Mouse (Mus musculus) ovary, adult 10 weeks (tissue): ENCODE results near the gene Rab6b. TPM values are rescaled to one million over a fixed set of nuclear protein-coding genes. Genes with fewer than 3 reads are reported as not detected.

Experiments used
- polyA plus RNA-seq: library from polyadenylated mRNA; stranded (reverse); fragments of 350-450 nt; fragmentation: Illumina TruSeq; extraction: RNeasy Lipid Tissue Mini Kit (QIAGEN cat#74804); gene quantifications from one replicate; pipeline ENCODE4 v1.2.3, GENCODE M21; 2014

Gene Rab6b
- polyA plus RNA-seq: 8.0 TPM

DNA sequence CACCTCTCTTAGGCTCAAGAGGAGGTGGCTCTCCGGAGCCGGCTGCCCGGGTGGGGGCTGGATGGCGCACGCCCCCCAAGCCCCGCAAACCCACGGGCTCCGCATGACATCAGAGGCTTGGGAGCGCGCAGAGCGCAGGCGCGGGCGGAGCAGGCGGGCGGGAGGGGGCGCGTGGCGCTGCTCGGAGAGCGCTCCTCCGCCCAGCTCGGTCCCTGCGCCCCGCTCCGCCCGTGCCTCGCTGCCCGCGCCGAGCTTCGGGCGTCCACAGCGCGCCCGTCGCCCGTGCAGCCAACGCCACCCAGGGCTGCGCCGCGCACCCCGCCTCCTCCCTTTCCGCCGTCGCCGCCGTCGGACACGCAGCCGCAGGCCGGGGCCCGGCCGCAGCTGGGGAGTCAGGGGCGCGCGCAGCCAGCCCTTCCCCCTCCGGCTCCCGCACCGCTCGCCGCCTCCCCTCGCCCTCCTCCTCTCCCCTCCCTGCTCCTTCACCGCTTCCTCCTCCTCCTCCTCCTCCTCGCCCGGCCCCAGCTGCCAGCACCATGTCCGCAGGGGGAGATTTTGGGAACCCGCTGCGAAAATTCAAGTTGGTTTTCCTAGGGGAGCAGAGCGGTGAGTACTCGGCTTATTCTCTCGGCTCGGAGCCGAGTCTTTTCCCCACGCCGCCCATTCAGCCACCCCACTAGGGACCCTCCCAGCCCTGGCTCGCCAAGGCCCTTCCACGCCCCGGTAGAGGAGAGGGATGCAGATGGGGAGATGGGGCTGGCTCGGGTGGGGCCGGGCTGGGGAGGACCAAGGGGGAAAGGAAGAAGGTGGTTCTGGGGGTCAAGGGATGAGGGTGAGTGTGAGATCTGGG, at the start of gene Rab6b:
Gene Rab6b, plus strand, starts transcription at position 167 of the 850 bp plus-strand sequence.

DNA sequence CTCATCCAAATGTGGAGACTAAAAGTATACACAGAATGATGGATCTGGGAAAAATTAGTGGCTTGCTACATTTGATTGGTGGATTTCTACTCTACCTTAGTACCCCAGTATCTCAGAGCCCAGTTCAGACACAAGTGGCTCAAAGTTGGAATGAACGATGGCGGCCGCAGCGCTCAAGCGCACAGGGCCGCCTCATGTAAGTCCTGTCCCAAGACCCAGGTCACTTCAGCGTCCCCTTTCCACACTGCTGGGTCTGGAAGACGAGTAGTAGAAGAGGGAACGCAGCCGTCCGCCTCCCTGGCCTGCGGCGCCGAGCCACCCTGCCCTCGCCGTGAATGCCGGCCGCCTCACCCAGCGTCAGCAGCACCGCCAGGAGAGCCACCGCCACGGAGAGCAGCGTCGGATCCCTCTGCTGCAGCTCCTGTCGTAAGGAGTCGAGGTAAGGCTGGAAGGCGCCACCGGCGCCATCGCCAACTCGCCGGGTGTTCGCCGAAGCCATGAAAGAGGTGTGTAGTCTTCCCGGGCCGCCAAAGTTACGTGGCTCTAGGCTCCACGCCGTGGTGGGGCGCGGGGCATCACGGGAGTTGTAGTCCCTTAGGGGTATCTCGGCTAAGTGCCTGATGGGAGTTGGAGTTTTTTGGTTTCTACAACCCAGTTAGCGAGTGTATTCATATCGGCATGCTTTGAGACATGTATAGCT, 90.1 kb downstream of the Rab6b start, which contains the start of gene Srprb:
Gene Srprb, minus strand, starts transcription at position 577 of the 700 bp plus-strand sequence.

DNA sequence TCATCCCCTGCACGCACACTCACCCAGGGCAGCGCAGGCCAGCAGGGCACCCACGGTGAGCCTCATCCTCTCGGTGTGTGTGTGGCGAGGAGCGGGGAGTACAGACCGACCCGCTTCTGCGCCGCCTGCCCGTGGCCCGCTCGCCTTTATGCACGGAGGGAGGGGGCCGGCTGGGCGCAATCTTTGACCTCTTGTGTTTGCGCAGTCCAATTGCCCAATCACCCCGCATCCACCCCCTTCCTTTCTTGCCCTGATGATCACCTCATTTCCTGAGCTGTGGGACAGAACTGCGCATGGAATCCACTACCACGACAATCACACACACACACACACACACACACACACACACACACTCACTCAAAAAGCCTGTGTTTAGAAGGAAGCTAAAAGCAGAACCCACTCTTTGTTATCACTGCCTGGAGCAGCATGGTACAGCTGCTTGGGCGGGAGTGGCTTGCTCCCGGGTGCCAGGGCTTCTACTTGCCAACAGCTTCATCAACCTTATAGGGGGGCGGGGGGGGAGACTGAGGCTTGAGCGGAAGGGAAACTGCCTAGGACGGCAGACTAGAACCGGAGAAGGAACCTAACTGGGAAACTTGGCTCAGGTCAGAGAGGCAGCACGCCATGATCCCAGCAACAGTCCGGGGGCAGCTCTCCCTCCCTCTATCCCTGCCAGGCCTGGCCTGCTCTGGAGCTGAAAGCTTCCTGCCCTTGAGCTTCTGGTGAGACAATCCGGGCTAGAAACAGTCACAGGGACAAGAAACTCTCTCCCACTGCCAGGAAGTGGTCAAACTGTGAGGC, 118.8 kb downstream of the Rab6b start, which contains the start of the genes Gm20425 and Trf:
Gene Gm20425, minus strand, starts transcription at position 157 of the 801 bp plus-strand sequence.
Gene Trf, minus strand, starts transcription at position 294 of the 801 bp plus-strand sequence.

Other genes starting within 250 kb of the Rab6b start
- 6.9 TPM for gene Slco2a1, start 123.1 kb upstream of the Rab6b start, polyA plus RNA-seq
- 11.1 TPM for gene Srprb, start 90.3 kb downstream of the Rab6b start, polyA plus RNA-seq
- gene Gm20425, start 118.5 kb downstream of the Rab6b start, polyA plus RNA-seq: 6.6 TPM
- 146 TPM for gene Trf, start 118.7 kb downstream of the Rab6b start, polyA plus RNA-seq
- not detected for gene 1300017J02Rik, start 193.3 kb downstream of the Rab6b start, polyA plus RNA-seq
- 52.4 TPM for gene Topbp1, start 193.4 kb downstream of the Rab6b start, polyA plus RNA-seq